Mouse (Mus musculus): ENCODE measurements at regions not wholly inside any gene's neighbourhood (a gene's known extent, or its start where the extent isn't known, plus 50 kb on each side); places are given as distances from the start of the nearest gene placed in this dataset.

GRCm38 (mm10) chr1:78761061-78761515 lies 55.5 kb upstream of the Kcne4 start:
- DNase-seq (peak; percentile 64), ATAC-seq (peak; percentile 99)
- TF ChIP-seq CTCF (IDR thresholded peaks at IDR 0.05; ENCODE audit: low read depth) = no peak
- WGBS = 14% methylated on average over 3 of the region's 3 CpGs
- Histone ChIP-seq H3K9ac (no peak overlapping the region), H3K36me3 (ENCODE audit: insufficient read depth) (no peaks in the 10 kb centered on the region), H3K4me2 (ENCODE audit: low read depth) (no peak overlapping the region), H3K4me1 (ENCODE audit: insufficient read depth) (0 out of 2 replicates have a peak, but pooled peaks cover 4% of the 10 kb centered on the region), H3K27me3 (ENCODE audit: insufficient read depth, low read length) (no peaks in the 10 kb centered on the region), H3K27ac (ENCODE audit: low read depth, low read length) (no peak overlapping the region), H3K4me3 (ENCODE audit: low read depth, low read length) (no peak overlapping the region), H3K9me3 (ENCODE audit: low read length) (no peaks in the 10 kb centered on the region)

Measured in forebrain, postnatal 0 days (tissue).